Mouse (Mus musculus): ENCODE results near the gene Acot1.

DNA sequence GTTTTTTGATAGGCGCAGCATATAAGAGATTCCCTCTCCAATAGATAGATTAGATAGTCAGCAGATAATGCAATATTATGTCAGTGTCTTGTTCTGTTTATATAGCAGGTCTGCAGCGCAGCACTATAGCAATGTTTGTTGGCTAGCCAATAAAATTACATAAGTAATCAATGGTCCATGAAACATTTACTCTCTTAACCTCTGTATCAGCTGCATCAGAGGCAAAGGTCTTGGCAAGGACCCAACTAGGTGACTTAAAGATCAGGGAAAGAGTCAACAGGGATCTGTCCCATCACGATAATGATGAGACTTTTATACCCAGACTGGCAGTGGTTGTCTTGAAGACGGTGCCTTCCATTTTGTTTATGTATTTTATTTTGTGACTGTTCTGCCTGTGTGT lies 23.6 kb downstream of the Acot1 start:
- TF ChIP-seq CTCF (IDR thresholded peaks at IDR 0.05; ENCODE audit: low read depth, low read length) (no peak), POLR2A (IDR thresholded peaks at IDR 0.05; ENCODE audit: extremely low read depth, insufficient read depth, low read length) (no peak)

Data from liver, adult 2 months (tissue).